Mouse (Mus musculus): ENCODE results near the gene Rnf26.
A peak's percentile ranks its signal among the peaks of the same experiment; 100 is the strongest.
"Not testable (repeated sequence)": the region's sequence is repeated elsewhere in the genome, so short reads cannot be mapped to it uniquely, and the experiment has no call there.

The Rnf26 gene

GRCm38 (mm10) chr9:44125026-44125425, 11.7 kb upstream of the Rnf26 start:
- no peak for DNase-seq (ENCODE audit: low spot score in 2 of 2)

GRCm38 (mm10) chr9:44124317-44124716, 11.0 kb upstream of the Rnf26 start:
- no peak for DNase-seq (ENCODE audit: low spot score in 2 of 2)

DNA sequence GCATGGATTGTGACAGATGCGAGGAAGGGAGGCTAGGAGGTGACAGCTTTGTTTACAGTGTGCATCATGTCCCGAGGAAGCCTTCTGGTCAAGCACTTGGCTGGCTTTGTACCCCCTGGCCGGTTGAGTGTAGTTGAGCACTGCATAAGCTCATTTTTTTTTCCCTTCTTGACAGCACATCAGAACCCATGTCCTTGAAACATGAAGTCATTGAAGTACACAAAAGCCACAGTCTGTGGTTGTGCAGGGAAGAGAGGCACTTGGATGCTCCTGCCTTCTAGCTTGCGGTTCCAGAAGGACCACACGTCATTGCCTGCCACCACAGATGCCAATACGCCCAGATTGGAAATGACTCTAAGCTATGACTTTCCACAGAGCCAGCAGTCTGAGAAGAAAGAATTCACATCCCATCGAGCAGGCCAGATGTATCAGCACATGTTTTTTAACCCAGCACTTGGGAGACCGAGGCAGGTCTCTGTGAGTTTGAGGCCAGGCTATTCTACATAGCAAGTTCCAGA, 6.7 kb upstream of the Rnf26 start:
- DNase-seq (ENCODE audit: low spot score in 2 of 2), result no peak

- DNase-seq (ENCODE audit: low spot score in 2 of 2), result no peak
Observed at GRCm38 (mm10) chr9:44119011-44119410, 5.7 kb upstream of the Rnf26 start.

DNA sequence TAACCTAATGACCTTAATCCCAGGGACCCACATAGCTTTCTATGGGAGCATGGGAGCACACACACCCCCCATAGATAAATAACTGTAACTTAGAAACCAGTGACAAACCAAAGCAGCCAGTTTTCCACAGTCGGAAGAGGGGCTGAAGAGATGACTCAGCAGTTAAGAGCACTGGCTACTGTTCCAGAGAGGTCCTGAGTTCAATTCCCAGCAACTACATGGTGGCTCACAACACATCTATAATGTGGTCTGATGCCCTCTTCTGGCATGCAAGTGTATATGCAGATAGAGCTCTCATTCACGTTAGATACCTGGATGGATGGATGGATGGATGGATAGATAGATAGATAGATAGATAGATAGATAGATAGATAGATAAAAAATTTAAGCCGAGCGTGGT, 2.9 kb upstream of the Rnf26 start:
- DNase-seq (ENCODE audit: low spot score in 2 of 2), result no peak

GRCm38 (mm10) chr9:44115599-44115998, 2.3 kb upstream of the Rnf26 start:
- no peak for DNase-seq (ENCODE audit: low spot score in 2 of 2)

DNA sequence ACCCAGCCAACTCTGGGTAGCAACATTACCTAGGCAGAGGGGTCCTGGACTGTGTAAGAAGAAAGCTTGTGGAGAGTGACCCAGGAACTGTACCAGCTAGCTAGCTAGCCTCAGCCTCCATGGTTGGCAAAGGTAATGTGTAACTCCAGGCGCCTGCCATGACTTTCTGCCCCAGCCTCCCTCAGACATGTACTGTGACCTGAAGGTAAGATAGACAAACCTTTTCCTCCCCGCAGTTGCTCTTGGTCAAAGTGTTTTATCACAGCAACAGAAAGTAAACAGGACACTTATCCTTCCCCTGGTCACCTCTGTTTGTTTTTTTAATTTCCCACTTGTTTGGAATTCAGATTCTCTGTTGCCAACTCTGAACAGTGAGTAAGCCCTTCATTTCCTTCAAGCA, 1.1 kb upstream of the Rnf26 start:
- DNase-seq (ENCODE audit: low spot score in 2 of 2), result no peak

DNA sequence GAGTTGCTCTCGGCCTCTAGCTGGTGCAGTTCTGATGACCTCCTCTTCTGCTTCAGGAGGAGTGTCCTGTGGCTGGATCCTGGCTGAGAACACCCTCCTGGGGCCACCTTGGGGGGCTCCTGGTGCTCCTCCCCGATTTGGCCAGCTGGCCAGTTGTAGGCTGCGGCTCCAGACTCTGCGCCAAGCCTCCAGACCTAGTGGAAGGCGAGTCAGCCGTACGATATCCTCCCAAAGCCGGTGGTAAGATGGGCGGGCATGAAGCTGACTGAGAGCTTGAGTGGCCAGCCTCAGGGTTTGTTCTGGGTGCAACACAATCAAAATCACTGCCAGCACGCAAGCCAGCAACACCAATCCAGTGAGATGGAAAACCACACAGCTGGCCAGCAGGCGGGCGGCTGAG, 1.4 kb downstream of the Rnf26 start:
- not testable (repeated sequence) for DNase-seq (ENCODE audit: low spot score in 2 of 2)

DNA sequence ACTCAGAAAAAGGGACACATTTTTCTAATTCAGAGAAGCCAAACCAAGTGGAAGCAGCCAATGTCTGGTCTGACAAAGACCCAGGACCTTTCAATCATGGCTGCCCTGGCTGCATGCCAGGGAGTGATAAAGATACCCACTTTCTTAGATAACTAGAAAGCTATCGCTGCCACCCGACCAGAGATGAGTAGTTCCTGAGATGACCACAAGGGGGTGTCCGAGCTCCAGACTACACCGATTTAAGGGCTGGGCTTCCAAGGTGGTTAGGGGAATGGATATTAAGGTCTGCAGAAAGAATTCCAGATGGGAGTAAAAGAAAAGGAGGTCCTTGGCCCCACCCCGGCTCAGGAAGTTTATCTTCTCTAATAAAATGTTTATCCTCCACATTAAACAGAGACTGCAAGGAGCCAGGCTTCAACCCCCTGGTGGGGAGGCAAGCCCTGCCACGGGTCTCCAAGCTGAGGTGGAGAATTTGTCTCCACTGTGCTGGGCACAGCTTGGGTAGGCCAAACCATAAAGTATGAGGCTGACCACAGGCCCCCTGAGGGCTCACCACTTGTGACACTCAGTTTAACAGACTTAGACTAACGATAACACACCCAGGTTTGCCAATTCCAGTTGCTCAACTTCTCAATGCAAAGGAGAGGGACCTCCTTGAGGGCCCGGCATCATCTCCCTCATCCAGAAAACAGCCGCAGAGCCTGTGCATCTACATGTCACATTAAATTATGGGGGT, 3.8 kb downstream of the Rnf26 start:
- peak; percentile 84 to 89 for DNase-seq (ENCODE audit: low spot score in 2 of 2)

- DNase-seq (ENCODE audit: low spot score in 2 of 2), result no peak
Observed at GRCm38 (mm10) chr9:44108269-44109055, 4.9 kb downstream of the Rnf26 start.

- no peak for DNase-seq (ENCODE audit: low spot score in 2 of 2)
Observed at GRCm38 (mm10) chr9:44107557-44108179, 5.6 kb downstream of the Rnf26 start.

DNA sequence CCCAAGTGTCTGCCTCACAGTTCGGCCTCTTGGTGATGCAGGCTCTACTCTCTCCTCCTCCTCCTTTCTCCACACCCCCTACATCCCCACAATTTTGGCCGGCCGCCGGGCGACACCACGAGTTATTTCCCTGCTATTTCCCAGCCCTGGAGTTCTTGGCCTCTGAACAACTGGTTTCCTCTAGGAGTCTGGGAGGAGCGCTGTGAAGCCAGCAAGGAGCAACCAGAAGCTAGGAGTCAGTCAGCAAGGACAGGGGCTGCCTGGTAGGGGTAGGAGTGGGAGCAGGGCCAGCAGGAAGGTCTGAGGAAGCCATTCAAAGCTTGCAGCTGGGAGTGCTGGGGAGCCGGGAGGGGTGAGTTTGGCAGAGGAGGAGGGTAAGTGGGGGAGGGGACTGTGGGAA, 6.2 kb downstream of the Rnf26 start, which contains the start of gene C1qtnf5:
Gene C1qtnf5, plus strand, starts transcription at position 136 of the 400 bp plus-strand sequence.
- peak; percentile 61 to 70 for DNase-seq (ENCODE audit: low spot score in 2 of 2)

DNA sequence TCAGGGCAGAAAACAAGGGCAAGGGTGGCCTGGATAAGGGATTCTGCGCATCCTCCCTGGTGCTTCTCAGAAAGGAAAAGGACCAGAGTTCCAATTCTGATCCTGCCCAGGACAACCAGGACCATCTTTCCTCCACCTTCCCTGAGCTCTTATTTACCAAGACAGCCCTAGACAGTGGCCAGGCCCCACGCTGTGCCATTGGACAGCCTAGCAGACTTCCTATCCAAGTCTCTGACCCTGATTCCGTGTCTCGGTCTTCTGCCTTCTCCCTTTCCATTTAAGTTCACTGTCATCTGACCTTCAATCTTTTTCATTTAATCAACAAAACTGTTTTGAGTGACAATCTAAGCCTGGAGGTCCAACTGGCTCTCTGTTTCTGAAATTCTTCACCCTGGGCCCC, 6.7 kb downstream of the Rnf26 start:
- DNase-seq (ENCODE audit: low spot score in 2 of 2), result no peak

GRCm38 (mm10) chr9:44106182-44106581, 7.1 kb downstream of the Rnf26 start:
- DNase-seq (ENCODE audit: low spot score in 2 of 2), result no peak

DNA sequence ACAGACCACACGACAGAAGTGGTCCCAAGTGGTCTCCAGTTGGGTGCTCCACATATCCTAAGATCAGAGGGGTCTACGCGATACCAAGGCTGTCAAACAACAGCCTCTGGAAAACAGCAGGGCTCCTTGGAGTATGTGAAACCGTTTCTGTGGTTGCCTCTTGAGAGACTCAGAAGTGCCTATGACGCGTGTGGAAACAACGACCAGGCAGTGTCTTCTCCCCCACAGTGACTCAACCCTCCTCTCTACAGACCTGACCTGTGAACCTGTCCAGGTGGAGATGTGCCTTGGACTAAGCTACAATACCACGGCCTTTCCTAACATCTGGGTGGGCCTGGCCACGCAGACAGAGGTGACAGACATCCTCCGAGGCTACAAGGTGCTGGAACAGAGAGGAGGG, 7.5 kb downstream of the Rnf26 start:
- DNase-seq (ENCODE audit: low spot score in 2 of 2), result no peak

DNA sequence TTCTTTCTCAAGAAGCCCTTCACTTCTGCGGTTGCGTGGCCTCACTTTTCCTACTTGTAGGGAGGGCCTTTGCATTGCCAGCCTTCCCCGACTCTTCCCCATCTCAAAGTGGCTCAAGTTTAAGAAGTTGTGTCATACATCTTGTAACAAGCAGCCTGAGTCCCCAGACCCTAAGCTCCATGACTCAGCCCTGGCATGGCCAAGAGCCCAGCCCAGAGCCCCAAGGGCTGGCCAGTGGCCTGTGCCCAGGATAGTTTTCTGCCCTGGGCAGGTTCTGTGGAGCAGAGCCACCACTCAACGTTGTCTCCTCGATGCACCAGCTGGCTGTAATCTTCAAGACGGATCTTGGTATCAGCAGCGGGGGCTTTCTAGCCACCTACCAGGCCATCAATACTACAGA, 8.4 kb downstream of the Rnf26 start:
- DNase-seq (ENCODE audit: low spot score in 2 of 2), result no peak

DNA sequence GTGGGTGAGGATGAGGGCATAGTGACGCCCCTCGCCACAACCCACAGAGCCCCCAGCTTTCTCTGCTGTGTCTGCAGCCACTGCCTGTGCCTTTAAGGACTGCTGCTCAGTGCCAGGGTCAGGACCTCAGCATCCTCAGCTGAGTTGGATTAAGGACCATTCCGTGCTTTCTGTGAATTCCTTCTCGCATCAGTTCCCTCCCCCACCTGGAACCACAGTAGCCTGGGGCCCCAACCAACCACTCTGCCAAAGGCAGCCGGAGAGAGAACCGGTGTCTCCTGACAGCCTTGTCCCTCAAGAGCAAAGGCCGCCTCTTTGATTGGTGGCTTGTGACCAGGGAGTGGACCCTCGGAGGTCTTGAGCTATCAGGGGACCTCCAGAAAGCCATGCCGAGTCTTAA, 11.8 kb downstream of the Rnf26 start, which contains the start of gene Mfrp:
Gene Mfrp, plus strand, starts transcription at position 240 of the 400 bp plus-strand sequence.
- DNase-seq (ENCODE audit: low spot score in 2 of 2), result no peak

GRCm38 (mm10) chr9:44096536-44096935, 16.8 kb downstream of the Rnf26 start:
- DNase-seq (ENCODE audit: low spot score in 2 of 2), result peak; percentile 59 to 67

GRCm38 (mm10) chr9:44095781-44096180, 17.5 kb downstream of the Rnf26 start:
- DNase-seq (ENCODE audit: low spot score in 2 of 2), result no peak

DNA sequence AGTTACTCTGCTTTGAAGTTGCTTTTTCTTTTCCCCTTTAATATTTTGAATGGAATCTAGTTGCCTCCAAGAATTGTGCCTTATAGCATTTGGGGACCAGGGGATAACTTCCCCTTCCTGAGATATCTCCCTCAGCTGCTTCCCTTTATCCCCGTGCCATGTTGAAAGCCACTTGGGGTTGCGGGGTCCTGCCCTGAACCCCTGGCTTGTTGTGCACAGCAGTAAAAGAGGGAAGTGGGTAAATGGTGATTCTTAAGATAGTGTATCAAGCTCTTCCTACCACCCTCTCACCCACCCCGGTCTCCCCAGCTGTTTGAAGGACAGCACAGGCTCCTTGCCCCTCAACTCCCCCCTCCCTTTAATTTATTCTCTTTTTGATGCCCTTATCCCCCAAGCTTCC, 18.6 kb downstream of the Rnf26 start:
- DNase-seq (ENCODE audit: low spot score in 2 of 2), result no peak

DNA sequence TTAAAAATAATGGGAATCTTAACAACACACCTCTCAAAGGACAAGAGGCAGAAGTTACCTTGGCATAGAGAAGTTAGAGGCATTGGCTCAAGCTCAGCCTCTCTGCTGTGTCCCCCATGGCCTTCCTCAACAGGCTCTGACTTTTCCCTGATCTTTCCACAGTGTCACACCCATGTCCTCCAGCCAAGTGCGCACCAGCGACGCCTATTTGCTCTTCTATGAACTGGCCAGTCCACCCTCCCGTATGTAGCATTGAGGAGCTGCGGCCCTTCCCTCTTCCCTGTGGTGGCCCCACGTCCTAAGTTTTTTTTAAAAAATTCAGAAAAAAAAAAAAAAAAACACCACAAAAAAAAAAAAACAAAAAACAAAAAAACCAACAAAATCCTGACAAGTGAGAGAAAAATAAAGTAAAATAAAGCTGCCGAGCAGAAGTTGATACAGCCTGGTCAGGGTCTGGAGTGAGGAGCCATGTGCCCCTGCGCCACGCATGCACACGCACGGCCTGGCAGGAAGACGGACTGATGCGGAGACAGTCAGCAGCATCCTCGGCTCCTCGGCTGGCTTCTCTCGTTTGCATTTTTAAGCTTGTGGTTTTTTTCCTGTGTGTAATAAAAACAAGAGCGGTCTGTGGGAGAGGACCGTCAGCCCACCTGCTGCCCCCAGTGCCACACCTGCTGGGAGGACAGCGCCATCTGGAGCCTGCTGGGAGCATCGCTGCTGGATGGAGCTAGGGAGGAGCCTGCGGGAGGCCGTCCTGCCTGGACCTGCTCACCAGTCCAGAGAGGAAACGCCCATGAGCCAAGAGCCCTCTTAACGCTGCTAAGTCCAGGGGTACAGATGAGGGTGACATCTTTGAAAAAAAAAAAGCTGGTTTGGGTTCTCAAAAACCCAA, 19.5 kb downstream of the Rnf26 start:
- peak; percentile 86 to 90 for DNase-seq (ENCODE audit: low spot score in 2 of 2)
